Mouse (Mus musculus) layer of hippocampus, adult 9-11 months (tissue): ENCODE measurements around the gene Zfp457.
"Not testable (repeated sequence)": the region's sequence is repeated elsewhere in the genome, so short reads cannot be mapped to it uniquely, and the experiment has no call there.

Experiments used
- DNase-seq: peaks from one replicate; pipeline ENCODE4 v3.0.0; 2022

Zfp457 gene

DNA sequence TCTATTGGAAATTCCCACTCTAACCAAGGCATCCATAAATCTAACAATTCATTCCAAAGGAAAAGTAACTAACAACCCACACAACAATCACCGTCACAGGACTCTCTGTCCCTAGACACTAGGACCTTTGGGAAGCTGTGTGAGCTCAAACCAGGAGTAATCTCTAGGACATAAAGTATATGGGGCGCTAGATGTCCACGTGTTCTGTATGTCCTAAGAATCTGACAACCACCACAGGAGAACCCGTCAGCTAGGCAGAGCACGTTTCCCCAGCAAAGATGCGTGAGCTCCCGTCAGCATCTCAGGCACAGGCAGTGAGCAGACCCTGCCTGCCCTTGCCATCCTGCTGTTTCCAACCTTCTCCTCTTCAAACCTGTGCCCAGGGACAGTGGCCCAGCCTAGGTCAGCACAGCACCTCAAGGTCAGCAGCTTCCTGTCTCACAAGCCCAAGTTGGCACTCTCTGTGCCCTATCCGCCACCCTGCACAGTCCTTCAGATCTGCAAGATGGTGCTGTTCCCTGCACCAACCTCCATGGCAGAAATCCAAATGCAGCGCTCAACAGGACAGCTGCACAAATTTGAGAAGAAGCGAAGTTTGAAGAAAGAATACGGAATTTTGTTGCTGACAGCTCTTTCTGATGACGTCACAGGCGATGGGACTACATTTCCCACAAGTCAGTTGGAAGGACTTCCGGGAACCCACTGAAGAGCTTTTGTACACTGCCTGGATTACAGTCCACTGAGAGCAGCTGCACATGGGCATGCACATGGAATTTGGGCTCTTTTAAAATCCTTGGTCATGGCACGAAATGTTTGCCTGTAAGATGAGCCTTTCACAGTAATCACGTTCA is at the start of gene Zfp457:
Zfp457 (minus strand) TSS at position 664 of the 851 bp plus-strand sequence.
- DNase-seq: peak; percentile 95

DNA sequence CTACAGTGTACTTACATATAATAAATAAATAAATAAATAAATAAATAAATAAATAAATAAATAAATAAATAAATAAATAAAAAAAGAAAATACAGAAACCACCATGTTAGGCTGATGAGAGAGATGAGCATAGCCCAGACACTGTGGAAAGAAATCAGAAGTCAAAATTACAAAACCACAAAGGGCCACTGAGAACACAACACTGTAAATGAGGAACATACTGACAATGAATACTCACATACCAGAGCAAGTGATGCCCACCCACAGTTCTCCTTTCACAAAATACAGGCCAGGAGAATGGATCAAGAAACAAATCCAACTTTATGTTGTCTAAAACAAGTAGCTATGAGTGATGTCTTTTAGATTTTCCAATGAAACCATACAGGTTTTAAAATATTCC is 45.6 kb upstream of the Zfp457 start:
- no peak for DNase-seq

DNA sequence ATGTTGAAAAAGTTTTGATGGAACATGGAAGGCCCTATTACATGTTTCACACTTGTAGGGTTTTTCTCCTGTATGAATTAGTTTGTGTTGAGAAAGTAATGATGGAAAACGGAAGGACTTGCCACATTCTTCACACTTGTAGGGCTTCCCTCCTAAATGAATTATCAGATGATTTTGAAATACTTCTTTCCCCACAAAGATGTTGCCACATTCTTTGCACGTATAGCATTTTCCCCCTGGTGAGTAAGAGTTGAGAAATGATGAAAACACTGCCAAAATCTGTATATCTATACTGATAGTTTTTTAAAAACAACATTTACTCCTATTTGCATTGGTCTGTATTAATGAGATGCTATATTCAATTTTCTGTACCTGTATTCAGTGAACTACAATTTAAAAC is 37.1 kb upstream of the Zfp457 start:
- DNase-seq: no peak

DNA sequence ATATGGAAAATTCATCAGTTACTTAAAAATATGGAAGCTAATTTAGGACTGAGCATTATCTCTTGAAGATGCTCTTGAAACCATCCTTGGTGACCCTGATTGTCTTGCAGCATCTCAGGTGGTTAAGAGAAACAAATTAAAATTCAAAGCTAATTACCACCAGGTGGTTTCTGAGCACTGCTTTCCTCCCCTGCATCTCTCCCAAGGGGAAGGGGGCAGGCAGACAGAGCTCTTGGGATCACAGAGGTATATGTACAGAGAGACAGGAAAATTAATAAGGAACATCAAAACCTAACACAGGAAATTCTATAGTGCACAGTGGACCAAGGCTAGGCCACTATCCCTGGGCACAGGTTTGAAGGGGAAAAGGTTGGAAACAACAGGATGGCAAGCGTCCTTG is 26.6 kb upstream of the Zfp457 start:
- no peak for DNase-seq

DNA sequence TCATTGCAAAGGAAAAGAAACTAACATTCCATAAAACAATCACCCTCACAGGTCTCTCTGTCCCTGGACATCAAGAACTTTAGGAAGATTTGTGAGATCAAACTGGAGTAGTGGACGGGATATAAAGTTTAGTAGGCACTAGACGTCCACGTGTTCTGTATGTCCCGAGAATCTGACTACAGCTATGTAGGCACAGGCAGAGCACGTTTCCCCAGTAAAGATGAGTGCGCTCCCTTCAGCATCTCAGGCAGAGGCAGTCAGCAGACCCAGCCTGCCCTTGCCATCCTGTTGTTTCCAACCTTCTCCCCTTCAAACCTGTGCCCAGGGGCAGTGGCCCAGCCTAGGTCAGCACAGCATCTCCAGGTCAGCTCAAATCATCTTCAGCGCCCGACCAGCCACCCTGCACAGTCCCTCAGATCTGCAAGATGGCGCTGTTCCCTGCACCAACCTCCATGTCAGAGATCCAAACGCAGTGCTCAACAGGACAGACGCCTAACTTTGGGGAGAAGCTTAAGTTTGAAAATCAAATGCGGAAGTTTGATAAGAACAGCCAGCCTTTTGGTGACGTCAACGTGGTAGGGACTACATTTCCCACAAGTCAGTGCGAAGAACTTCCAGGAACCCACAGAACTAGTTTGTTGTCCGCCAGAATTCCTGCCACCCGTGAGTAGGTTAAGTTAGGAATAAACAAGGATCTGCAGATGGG is 25.9 kb upstream of the Zfp457 start, which contains the start of gene Zfp595:
Zfp595 (minus strand) TSS at position 552 of the 706 bp plus-strand sequence.
- peak; percentile 90 for DNase-seq

DNA sequence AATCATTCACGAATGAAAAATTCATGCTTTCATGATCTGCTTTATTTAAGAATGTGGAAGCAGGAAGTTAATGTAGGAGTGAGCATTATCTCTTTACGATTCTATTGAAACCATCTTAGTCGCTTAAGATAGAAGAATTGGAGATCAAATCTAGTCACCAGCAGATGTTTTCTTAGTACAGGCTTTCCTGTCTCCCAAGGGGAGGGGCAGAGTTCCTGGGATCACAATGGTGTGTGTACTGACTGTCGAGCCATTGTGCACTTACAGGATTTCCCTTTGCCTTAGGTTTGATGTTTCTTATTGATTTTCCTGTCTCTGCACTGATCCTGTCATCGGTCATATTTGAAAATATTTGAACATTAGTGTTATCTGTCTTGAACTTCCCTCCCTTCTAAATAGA is 433 bp upstream of the Zfp457 start:
- DNase-seq: no peak

DNA sequence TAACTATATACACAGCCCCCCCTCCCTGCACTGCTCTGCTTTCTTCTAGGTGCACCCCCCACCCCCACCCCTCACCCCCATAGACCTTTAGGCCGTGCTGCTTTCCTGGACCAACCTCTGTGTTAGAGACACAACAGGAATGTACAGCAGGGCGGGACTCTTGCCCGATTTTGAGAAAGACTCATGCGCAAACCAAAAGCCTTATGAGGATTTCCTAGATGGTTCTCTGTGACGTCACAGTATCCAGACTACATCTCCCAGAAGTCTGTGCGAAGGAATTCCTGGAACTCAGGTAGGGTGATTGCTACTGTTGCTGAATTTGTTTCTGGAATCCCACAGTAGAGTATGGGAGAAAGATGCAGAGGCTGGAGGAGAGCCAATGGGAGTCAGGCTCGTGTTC is 28.0 kb downstream of the Zfp457 start, which contains the start of gene Zfp458:
Zfp458 (minus strand) TSS at position 153 of the 400 bp plus-strand sequence.
- DNase-seq: peak; percentile 17

DNA sequence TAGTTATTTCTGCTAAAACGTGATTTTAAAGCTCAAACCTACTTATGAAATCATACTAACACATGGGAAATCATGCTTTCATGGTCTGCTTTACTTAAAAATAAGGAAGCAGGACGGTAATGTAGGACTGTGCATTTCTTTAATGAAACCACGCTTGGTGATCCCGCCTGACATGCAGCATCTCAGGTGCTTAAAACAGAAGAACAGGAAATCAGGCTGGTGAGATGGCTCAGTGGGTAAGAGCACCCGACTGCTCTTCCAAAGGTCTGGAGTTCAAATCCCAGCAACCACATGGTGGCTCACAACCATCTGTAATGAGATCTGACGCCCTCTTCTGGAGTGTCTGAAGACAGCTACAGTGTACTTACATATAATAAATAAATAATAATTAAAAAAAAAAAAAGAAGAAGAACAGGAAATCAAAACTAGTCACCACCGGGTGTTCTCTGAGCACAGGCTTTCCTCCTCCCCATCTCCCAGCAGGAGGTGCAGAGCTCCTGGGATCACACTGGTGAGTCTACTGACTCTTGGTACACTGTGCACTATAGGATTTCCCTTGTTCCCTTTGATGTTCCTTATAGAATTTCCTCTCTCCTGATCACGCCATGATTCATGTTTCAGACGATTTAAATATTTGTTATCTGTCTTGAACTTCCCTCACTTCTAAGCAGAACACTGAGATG is 36.8 kb downstream of the Zfp457 start:
- DNase-seq: not testable (repeated sequence)

DNA sequence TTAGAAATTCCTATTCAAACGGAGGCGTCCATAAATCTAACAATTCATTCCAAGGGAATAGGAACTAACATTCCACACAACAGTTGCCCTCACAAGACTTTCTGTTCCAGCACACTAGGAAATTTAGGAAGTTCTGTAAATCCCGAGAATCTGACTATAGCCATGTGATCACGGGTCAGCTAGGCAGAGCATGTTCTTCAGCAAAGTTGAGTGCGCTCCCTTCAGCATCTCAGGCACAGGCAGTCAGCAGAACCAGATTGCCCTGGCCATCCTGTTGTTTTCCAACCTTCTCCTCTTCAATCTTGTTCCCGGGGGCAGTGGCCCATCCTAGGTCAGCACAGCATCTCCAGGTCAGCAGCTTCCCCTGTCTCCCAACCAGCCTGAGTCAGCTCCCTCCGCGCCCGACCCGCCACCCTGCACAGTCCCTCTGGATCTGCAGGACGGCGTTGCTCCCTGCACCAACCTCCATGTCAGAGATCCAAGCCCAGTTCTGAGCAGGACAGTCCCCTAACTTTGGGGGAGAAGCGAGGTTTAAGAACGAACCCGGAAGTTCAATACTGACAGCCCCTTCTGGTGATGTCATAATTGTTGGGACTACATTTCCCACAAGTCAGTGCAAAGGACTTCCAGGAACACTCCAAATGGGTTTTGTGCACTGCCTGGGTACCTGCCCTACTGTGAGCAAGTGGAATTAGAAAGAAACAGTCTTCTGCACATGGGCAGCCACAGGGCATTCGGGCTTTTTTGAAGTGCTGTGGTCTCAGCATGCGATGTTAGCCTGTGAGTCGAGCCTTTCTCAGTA is 37.5 kb downstream of the Zfp457 start:
- peak; percentile 88 for DNase-seq
